Mouse (Mus musculus): Measurements from ENCODE around the gene Gm10553. TPM values are rescaled to one million over a fixed set of nuclear protein-coding genes. Genes with fewer than 3 reads are reported as not detected.
"Not testable (repeated sequence)": the region's sequence is repeated elsewhere in the genome, so short reads cannot be mapped to it uniquely, and the experiment has no call there.

Gm10553 gene
- polyA plus RNA-seq, 1 experiment = not detected

- not testable (repeated sequence) for H3K4me3 ChIP-seq (ENCODE audit: insufficient read depth, low read depth, low read length); H3K27ac ChIP-seq (replicated peaks; ENCODE audit: low read depth, low read length); H3K4me1 ChIP-seq (ENCODE audit: control insufficient read depth, insufficient read depth, insufficient read length, low read length)
Observed at GRCm38 (mm10) chr1:85114666-85115402, 14.9 kb downstream of the Gm10553 start.

- not testable (repeated sequence) for H3K4me1 ChIP-seq (ENCODE audit: control insufficient read depth, insufficient read depth, insufficient read length, low read length); H3K4me3 ChIP-seq (ENCODE audit: insufficient read depth, low read depth, low read length); H3K27ac ChIP-seq (replicated peaks; ENCODE audit: low read depth, low read length)
Observed at GRCm38 (mm10) chr1:85117537-85117936, 17.6 kb downstream of the Gm10553 start.

GRCm38 (mm10) chr1:85118341-85118740 is 18.4 kb downstream of the Gm10553 start:
- H3K27ac ChIP-seq (replicated peaks; ENCODE audit: low read depth, low read length); H3K4me1 ChIP-seq (ENCODE audit: control insufficient read depth, insufficient read depth, insufficient read length, low read length); H3K4me3 ChIP-seq (ENCODE audit: insufficient read depth, low read depth, low read length): not testable (repeated sequence)

GRCm38 (mm10) chr1:85121841-85122240 is 21.9 kb downstream of the Gm10553 start:
- H3K4me3 ChIP-seq (ENCODE audit: insufficient read depth, low read depth, low read length); H3K27ac ChIP-seq (replicated peaks; ENCODE audit: low read depth, low read length); H3K4me1 ChIP-seq (ENCODE audit: control insufficient read depth, insufficient read depth, insufficient read length, low read length): not testable (repeated sequence)

- not testable (repeated sequence) for H3K27ac ChIP-seq (replicated peaks; ENCODE audit: low read depth, low read length); H3K4me1 ChIP-seq (ENCODE audit: control insufficient read depth, insufficient read depth, insufficient read length, low read length); H3K4me3 ChIP-seq (ENCODE audit: insufficient read depth, low read depth, low read length)
Observed at GRCm38 (mm10) chr1:85133671-85134070, 33.7 kb downstream of the Gm10553 start.

Other genes starting within 250 kb of the Gm10553 start
- not detected in 2 replicates for gene Slc16a14, start 165.0 kb upstream of the Gm10553 start, polyA plus RNA-seq (2012; ENCODE audit: insufficient read depth, insufficient read length, missing spikeins)
- not detected in 2 replicates for gene A530032D15Rik, start 9.7 kb downstream of the Gm10553 start, polyA plus RNA-seq (2012; ENCODE audit: insufficient read depth, insufficient read length, missing spikeins)
- gene C130026I21Rik, start 170.4 kb downstream of the Gm10553 start, polyA plus RNA-seq (2012; ENCODE audit: insufficient read depth, insufficient read length, missing spikeins) = not detected in 2 replicates